Comparison of ENCODE assay signal across 9 mouse cellular contexts in the genomic region with DNA sequence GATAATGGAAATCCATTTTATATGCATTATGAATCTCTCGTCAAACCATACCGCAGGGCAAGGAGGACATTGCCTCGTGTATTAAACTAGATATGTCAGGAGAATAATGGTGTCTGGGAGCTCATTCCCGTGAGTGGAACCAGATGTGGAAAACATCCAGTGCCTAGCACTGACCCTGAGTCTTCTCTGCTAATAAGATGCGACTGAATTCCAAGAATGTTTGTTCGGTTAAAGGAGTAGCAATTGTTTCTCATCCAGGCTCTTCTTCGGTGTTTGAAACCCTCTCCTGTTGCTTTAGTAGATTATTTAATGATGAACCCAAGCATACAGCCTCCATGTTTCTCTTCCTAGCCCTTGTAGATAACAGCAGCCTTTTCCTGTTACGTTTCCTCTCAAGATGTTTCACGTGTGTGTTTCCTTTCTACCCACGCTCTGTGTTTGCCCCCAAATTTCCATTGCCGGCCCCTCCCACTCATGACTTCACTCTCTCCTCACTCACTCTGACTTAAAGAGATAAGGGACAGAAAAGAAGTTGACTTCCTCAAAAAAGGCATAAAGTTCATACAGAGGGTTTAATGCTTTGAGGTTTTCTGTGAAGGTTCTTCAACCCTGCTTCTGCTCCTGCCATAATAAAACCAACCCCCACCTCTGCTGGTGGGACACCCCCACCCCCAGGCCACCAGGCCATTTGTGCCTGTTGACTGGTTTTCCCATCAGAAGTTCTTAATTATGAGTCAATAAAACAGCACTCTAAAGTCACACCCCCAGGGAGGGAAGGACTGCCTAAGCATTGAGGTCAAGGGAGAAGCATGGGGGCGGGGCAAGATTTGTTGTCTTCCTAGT.
A peak's percentile ranks its signal among the peaks of the same experiment; 100 is the strongest.
DNase-seq lines count a peak whose midpoint lies in the region; ATAC-seq and TF ChIP-seq lines count a peak whose summit lies in the region.
"Had no signal": no experiment of that assay in that cellular context is flagged by ENCODE, and none has a peak within 500 bp of the region (broad histone marks: within the 10 kb centered on the region; RNA-seq: fewer than 3 reads in every experiment).

No protein-coding gene starts in this region.

- DNase-seq in hindbrain, embryonic 11.5 days (ENCODE audit: low spot score): no peak
- DNase-seq in hindbrain, postnatal 0 days (ENCODE audit: low spot score): no peak
- DNase-seq in forelimb bud, embryonic 11.5 days (ENCODE audit: low read depth, low spot score): peak; percentile 64
- DNase-seq in kidney, postnatal 10 days: peak; percentile 64
- DNase-seq in urinary bladder, postnatal 4 days (ENCODE audit: low spot score in 2 of 2): no peak
- DNase-seq in right cerebral cortex, postnatal 25 days: no peak
- DNase-seq in right cerebral cortex, postnatal 10 days (ENCODE audit: low spot score in 2 of 2): no peak

- ATAC-seq in hindbrain, embryonic 11.5 days (ENCODE audit: low FRiP score): no peak
- no peak for ATAC-seq in hindbrain, postnatal 0 days
- ATAC-seq in megakaryocyte progenitor cell, adult 5-6 weeks (replicated peaks; ENCODE audit: poor library complexity): peak; percentile 85

- no peak overlapping the region for H3K9ac ChIP-seq in hindbrain, embryonic 11.5 days (ENCODE audit: low read depth, low read length)
- H3K9ac ChIP-seq in hindbrain, postnatal 0 days (replicated peaks; ENCODE audit: low read length): no peak overlapping the region
- H3K9ac ChIP-seq: limb, embryonic 15.5 days had no signal

- H3K4me3 ChIP-seq in hindbrain, embryonic 11.5 days (ENCODE audit: low read depth, low read length): no peak overlapping the region
- no peak overlapping the region for H3K4me3 ChIP-seq in hindbrain, postnatal 0 days (ENCODE audit: low read length)
- H3K4me3 ChIP-seq: limb, embryonic 15.5 days had no signal

- H3K9me3 ChIP-seq in hindbrain, embryonic 11.5 days (ENCODE audit: control insufficient read depth, low read length): no peaks in the 10 kb centered on the region
- H3K9me3 ChIP-seq in hindbrain, postnatal 0 days (ENCODE audit: low read length): no peaks in the 10 kb centered on the region

- WGBS in hindbrain, embryonic 11.5 days: 43% methylated on average over 12 of the region's 12 CpGs
- 43% methylated on average over 12 of the region's 12 CpGs for WGBS in hindbrain, postnatal 0 days

- H3K36me3 ChIP-seq in hindbrain, embryonic 11.5 days (ENCODE audit: control insufficient read depth, insufficient read depth, low read length): no peaks in the 10 kb centered on the region
- no peaks in the 10 kb centered on the region for H3K36me3 ChIP-seq in hindbrain, postnatal 0 days (ENCODE audit: insufficient read depth, low read length)
- H3K36me3 ChIP-seq: limb, embryonic 15.5 days had no signal

- 0 out of 2 replicates have a peak overlapping the region, but pooled peaks have one; percentile 33 for H3K27ac ChIP-seq in hindbrain, embryonic 11.5 days (ENCODE audit: low read depth, low read length)
- no peak overlapping the region for H3K27ac ChIP-seq in hindbrain, postnatal 0 days
- H3K27ac ChIP-seq: limb, embryonic 15.5 days had no signal

- no peaks in the 10 kb centered on the region for H3K27me3 ChIP-seq in hindbrain, embryonic 11.5 days (ENCODE audit: control insufficient read depth, insufficient read depth, low read length)
- H3K27me3 ChIP-seq in hindbrain, postnatal 0 days (ENCODE audit: insufficient read depth, low read length): no peaks in the 10 kb centered on the region
- H3K27me3 ChIP-seq: limb, embryonic 15.5 days had no signal

- no peak overlapping the region for H3K4me2 ChIP-seq in hindbrain, embryonic 11.5 days (replicated peaks; ENCODE audit: low read depth, low read length)
- no peak overlapping the region for H3K4me2 ChIP-seq in hindbrain, postnatal 0 days (ENCODE audit: low read depth, low read length)
- H3K4me2 ChIP-seq: limb, embryonic 15.5 days had no signal

- no peak for TF ChIP-seq CTCF in hindbrain, postnatal 0 days (IDR thresholded peaks at IDR 0.05; ENCODE audit: low read depth)

- no peaks in the 10 kb centered on the region for H3K4me1 ChIP-seq in hindbrain, embryonic 11.5 days (replicated peaks; ENCODE audit: control insufficient read depth, insufficient read depth, low read length)
- H3K4me1 ChIP-seq in hindbrain, postnatal 0 days (ENCODE audit: insufficient read depth, low read length): 0 out of 2 replicates have a peak, but pooled peaks cover 3% of the 10 kb centered on the region

Comparison
In these comparisons a context has a peak if more than half of its experiments do, and no peak if none do; other contexts are left out.
1. DNase-seq: peak in forelimb bud, embryonic 11.5 days (single experiment) and kidney, postnatal 10 days (single experiment); none in hindbrain, embryonic 11.5 days (single experiment), hindbrain, postnatal 0 days (single experiment), urinary bladder, postnatal 4 days (0 of 2), right cerebral cortex, postnatal 25 days (single experiment) and right cerebral cortex, postnatal 10 days (0 of 2).